In the genomic region with DNA sequence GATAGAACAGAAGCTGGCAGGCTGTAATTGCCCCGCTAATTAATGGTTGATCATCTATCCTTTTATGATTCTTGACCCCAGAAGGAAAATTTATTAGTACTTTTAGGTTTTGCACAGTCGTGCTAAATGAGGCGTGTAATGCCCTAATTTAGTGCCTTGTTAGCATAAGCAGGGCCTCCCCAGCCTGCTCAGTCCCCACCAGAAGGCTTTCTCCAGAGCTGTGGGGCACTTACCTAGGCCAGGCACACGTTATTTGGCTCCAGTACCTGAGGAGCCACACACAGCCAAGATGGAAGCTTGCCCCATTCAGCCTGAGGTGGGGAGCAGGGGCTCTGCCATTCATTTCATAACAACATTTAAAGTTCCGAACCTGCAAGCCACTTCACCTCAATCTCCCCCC, we compare ENCODE assay signal across 18 mouse cellular contexts.
DNase-seq lines count a peak whose midpoint lies in the region; ATAC-seq lines count a peak whose summit lies in the region.
"Had no signal": no experiment of that assay in that cellular context is flagged by ENCODE, and none has a peak within 500 bp of the region (broad histone marks: within the 10 kb centered on the region; RNA-seq: fewer than 3 reads in every experiment).

No protein-coding gene starts in this region.

- DNase-seq in neural tube, embryonic 10.5 days (ENCODE audit: extremely low spot score, low spot score) = no peak
- DNase-seq in mesoderm, embryonic 11.5 days (ENCODE audit: low read depth, low spot score) = peak; percentile 61
- DNase-seq in adrenal gland, postnatal 25 days = no peak
- no peak for DNase-seq in left cerebral cortex, postnatal 10 days (ENCODE audit: extremely low spot score in 1 of 2, low spot score in 2 of 2)
- DNase-seq: adrenal gland, adult 2 months; gastrocnemius, postnatal 14 days; liver, embryonic 13.5 days; lung, embryonic 14.5 days; thymus, adult 2 months; thymus, postnatal 4 days had no signal

- H3K4me2 ChIP-seq in forebrain, embryonic 15.5 days (replicated peaks) = no peak overlapping the region
- no peak overlapping the region for H3K4me2 ChIP-seq in forebrain, embryonic 13.5 days
- no peak overlapping the region for H3K4me2 ChIP-seq in neural tube, embryonic 12.5 days (replicated peaks)
- H3K4me2 ChIP-seq: heart, embryonic 13.5 days; hindbrain, embryonic 15.5 days; liver, embryonic 13.5 days; lung, embryonic 14.5 days; midbrain, embryonic 13.5 days had no signal

- intact Hi-C loops in left cerebral cortex, postnatal 10 days (cut with DNase I) = no loop called here

- 0 out of 2 replicates have a peak, but pooled peaks have one; percentile 51 for ATAC-seq in forebrain, embryonic 15.5 days (replicated peaks)
- no peak for ATAC-seq in forebrain, embryonic 13.5 days
- peak; percentile 34; the same call in 1 of the 2 replicates for ATAC-seq in neural tube, embryonic 12.5 days (ENCODE audit: low FRiP score, low read depth)
- ATAC-seq: intestine, embryonic 16.5 days; midbrain, embryonic 13.5 days had no signal

- H3K9me3 ChIP-seq in forebrain, embryonic 15.5 days = no peaks in the 10 kb centered on the region
- no peaks in the 10 kb centered on the region for H3K9me3 ChIP-seq in forebrain, embryonic 13.5 days (replicated peaks)
- no peaks in the 10 kb centered on the region for H3K9me3 ChIP-seq in neural tube, embryonic 12.5 days
- H3K9me3 ChIP-seq: heart, embryonic 13.5 days; hindbrain, embryonic 15.5 days; liver, embryonic 13.5 days; midbrain, embryonic 13.5 days had no signal

- 27% methylated on average over 5 of the region's 5 CpGs for WGBS in forebrain, embryonic 15.5 days
- 29% methylated on average over 5 of the region's 5 CpGs for WGBS in forebrain, embryonic 13.5 days
- WGBS in neural tube, embryonic 12.5 days = 18% methylated on average over 5 of the region's 5 CpGs

- peaks cover 56% of the 10 kb centered on the region for H3K27me3 ChIP-seq in forebrain, embryonic 15.5 days
- H3K27me3 ChIP-seq in forebrain, embryonic 13.5 days = peaks cover 84% of the 10 kb centered on the region
- peaks cover 94% of the 10 kb centered on the region for H3K27me3 ChIP-seq in neural tube, embryonic 12.5 days (replicated peaks)

- H3K4me1 ChIP-seq in forebrain, embryonic 15.5 days = peaks cover 28% of the 10 kb centered on the region
- peaks cover 33% of the 10 kb centered on the region for H3K4me1 ChIP-seq in forebrain, embryonic 13.5 days
- H3K4me1 ChIP-seq in neural tube, embryonic 12.5 days = peaks cover 14% of the 10 kb centered on the region
- H3K4me1 ChIP-seq: liver, embryonic 13.5 days had no signal

- no peak overlapping the region for H3K9ac ChIP-seq in forebrain, embryonic 15.5 days (replicated peaks)
- no peak overlapping the region for H3K9ac ChIP-seq in forebrain, embryonic 13.5 days
- no peak overlapping the region for H3K9ac ChIP-seq in neural tube, embryonic 12.5 days
- H3K9ac ChIP-seq: heart, embryonic 13.5 days; hindbrain, embryonic 15.5 days; liver, embryonic 13.5 days; lung, embryonic 14.5 days; midbrain, embryonic 13.5 days had no signal

- H3K27ac ChIP-seq in forebrain, embryonic 15.5 days (replicated peaks) = no peak overlapping the region
- no peak overlapping the region for H3K27ac ChIP-seq in forebrain, embryonic 13.5 days
- no peak overlapping the region for H3K27ac ChIP-seq in neural tube, embryonic 12.5 days
- H3K27ac ChIP-seq: heart, embryonic 13.5 days; hindbrain, embryonic 15.5 days; liver, embryonic 13.5 days; midbrain, embryonic 13.5 days; stomach, postnatal 0 days had no signal

- no peaks in the 10 kb centered on the region for H3K36me3 ChIP-seq in forebrain, embryonic 15.5 days
- H3K36me3 ChIP-seq in forebrain, embryonic 13.5 days (ENCODE audit: poor library complexity, severe bottlenecking) = no peaks in the 10 kb centered on the region
- H3K36me3 ChIP-seq in neural tube, embryonic 12.5 days = no peaks in the 10 kb centered on the region
- H3K36me3 ChIP-seq: heart, embryonic 13.5 days; hindbrain, embryonic 15.5 days; liver, embryonic 13.5 days; midbrain, embryonic 13.5 days had no signal

- H3K4me3 ChIP-seq in forebrain, embryonic 15.5 days = no peak overlapping the region
- no peak overlapping the region for H3K4me3 ChIP-seq in forebrain, embryonic 13.5 days
- H3K4me3 ChIP-seq in neural tube, embryonic 12.5 days = no peak overlapping the region
- H3K4me3 ChIP-seq: heart, embryonic 13.5 days; hindbrain, embryonic 15.5 days; liver, embryonic 13.5 days; midbrain, embryonic 13.5 days had no signal
